Mouse (Mus musculus) midbrain, embryonic 10.5 days (tissue): ENCODE results near the gene Trim41. TPM values are rescaled to one million over a fixed set of nuclear protein-coding genes. Genes with fewer than 3 reads are reported as not detected.

Experiments
- DNase-seq: peaks from one replicate; pipeline ENCODE4 v3.0.0-alpha.2; 2017; ENCODE audit warnings: low spot score
- H3K27ac ChIP-seq: fragments of 300-500 bp; sonication (generic); replicated peaks from 2 replicates; pipeline ENCODE4 v1.5.1; 2016; ENCODE audit warnings: mild to moderate bottlenecking
- H3K27me3 ChIP-seq: fragments of 300-500 bp; sonication (generic); 2 replicates; pipeline ENCODE4 v1.6.1; 2016; ENCODE audit warnings: low read depth, mild to moderate bottlenecking; ENCODE audit not compliant: poor library complexity, severe bottlenecking
- H3K36me3 ChIP-seq: fragments of 300-500 bp; sonication (generic); 2 replicates; pipeline ENCODE4 v1.6.1; 2016; ENCODE audit warnings: mild to moderate bottlenecking, moderate library complexity
- H3K4me1 ChIP-seq: fragments of 300-500 bp; sonication (generic); 2 replicates; pipeline ENCODE4 v1.6.1; 2016
- H3K4me3 ChIP-seq: fragments of 300-500 bp; sonication (generic); 2 replicates; pipeline ENCODE4 v1.5.1; 2016; ENCODE audit warnings: mild to moderate bottlenecking, moderate library complexity
- H3K9me3 ChIP-seq: fragments of 300-500 bp; sonication (generic); replicated peaks from 2 replicates; pipeline ENCODE4 v1.6.1; 2016; ENCODE audit warnings: mild to moderate bottlenecking
- WGBS: fragments of 180-500 bp; shearing (Covaris S2); methylation state at CpG from one replicate; pipeline ENCODE4 v1.1.7; 2016; 5-methylcytosine and 5-hydroxymethylcytosine counted together
- polyA plus RNA-seq: library from polyadenylated mRNA; unstranded; fragments of >200 nt; fragmentation: Nextera tagmentation; extraction: Ambion mirVana; gene quantifications from 2 replicates; pipeline ENCODE4 v1.2.1, GENCODE M21; 2016

Gene Trim41
- polyA plus RNA-seq, 1 experiment from 2014 or later = 4.7 TPM

DNA sequence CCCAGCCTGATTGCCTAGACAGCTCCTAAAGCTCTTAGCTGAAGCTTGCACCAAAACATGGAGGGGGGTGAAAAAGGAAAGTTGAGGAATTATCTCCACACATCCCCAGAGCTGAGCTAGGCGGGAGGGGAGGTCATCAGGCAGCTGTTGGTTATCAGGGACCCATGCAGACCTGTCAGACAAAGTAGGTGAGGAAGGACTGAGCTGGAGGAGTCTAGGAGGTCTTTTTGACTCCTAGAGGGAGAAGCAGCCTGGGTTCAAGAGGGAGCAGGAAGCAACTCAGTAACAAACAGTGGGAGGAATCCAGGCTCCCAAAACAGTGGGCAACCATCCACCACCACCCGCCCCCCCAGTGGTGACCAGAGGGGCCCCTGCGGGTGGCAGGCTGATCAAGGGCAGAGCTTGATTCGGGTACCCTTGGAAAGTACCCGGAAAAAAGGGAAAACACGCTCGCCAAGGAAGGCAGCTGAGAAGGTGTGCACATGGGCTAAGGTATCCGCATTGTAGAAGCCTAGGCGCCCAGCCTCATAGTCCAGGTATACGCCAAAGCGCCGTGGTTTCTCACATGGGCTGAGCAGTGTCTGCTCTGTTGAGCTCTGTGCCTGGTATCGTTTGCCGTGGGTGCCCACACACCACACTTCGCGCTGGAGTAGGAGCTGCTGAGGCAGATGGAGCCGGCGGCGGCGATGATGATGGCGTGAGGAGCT is 10.1 kb downstream of the Trim41 start:
- Histone ChIP-seq H3K27me3 (no peaks in the 10 kb centered on the region), H3K27ac (no peak overlapping the region), H3K9me3 (no peaks in the 10 kb centered on the region), H3K4me1 (peaks cover 7% of the 10 kb centered on the region), H3K36me3 (peaks cover 100% of the 10 kb centered on the region), H3K4me3 (no peak overlapping the region)
- WGBS = 63% methylated on average over 21 of the region's 21 CpGs
- no peak for DNase-seq

DNA sequence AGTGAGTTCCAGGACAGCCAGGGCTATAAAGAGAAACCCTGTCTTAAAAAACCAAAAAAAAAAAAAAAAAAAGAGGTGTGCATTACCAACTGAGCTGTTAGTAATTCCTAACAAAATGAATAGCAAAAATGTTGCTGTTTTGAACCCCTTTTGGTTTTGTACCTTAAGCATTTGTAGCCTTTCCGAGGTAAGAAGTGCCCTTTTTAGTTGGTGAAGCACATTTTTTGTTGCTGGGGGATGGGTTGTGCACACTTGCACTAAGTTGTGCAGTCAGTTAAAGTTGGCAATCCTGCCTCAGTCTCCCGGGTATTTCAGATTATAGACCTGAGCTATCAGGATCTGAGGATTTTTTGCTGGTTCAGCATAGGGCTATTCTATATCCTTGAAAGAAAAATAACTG is 12.2 kb downstream of the Trim41 start:
- Histone ChIP-seq H3K27ac (no peak overlapping the region), H3K9me3 (no peaks in the 10 kb centered on the region), H3K27me3 (no peaks in the 10 kb centered on the region), H3K36me3 (peaks cover 90% of the 10 kb centered on the region), H3K4me1 (peaks cover 18% of the 10 kb centered on the region), H3K4me3 (no peak overlapping the region)
- 88% methylated on average over 2 of the region's 2 CpGs for WGBS
- no peak for DNase-seq

DNA sequence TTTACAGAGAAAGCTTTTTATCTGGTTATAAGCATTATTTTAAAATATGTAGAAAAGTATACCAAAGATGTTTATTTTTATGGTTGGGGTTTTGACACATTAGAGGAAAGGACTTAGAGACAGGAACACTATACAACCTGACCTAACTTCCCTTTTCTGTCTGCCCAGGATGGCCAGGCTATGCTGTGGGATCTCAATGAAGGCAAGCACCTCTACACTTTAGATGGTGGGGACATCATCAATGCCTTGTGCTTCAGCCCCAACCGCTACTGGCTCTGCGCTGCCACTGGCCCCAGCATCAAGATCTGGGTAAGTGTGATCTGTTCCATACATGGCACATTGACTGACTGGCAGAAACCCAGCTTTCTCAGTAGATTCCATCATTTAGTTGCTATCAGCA is 13.2 kb downstream of the Trim41 start:
- Histone ChIP-seq H3K27ac (no peak overlapping the region), H3K36me3 (peaks cover 80% of the 10 kb centered on the region)

DNA sequence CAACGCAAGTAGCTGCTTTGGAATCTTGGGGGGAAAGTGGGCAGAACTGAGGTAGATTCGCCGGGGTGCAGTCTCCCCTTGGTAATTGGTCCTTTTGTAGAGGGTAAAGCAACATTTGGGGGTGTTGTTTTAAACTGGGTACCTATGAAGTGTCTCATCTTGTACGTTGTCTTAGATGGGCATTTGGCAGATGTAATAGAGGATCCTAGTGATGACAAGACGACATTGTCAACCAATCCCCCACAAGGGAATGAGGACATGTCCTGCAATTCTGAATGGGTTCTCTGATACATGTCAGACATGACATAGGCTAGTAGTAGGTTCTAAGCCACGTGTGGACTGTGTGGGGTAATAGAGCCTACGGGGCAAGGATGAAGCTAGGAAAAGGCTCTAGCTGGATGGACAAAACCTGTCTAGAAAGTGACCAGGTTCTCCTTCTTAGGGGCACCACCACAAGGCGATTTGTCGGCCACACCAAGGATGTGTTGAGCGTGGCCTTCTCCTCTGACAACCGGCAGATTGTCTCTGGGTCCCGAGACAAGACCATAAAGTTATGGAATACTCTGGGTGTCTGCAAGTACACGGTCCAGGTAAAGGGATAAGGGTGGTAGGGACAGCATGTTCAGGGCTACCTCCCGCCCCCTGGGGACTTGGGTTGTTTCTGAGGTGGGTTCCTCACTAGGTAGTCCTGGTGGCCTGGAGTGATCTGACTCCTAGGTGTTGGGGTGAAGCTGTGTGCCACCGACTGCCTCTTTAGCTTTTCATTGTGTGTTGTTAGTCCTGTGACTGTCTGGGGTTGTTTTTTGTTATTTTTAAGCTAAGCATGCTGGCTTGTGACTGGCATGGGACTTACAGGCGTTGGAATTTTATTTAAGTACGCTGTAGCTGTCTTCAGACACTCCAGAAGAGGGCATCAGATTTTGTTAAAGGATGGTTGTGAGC is 15.1 kb downstream of the Trim41 start:
- 81% methylated on average over 17 of the region's 17 CpGs for WGBS
- peak overlapping the region; percentile 95; the same call in 1 of the 2 replicates for H3K27ac ChIP-seq
- H3K36me3 ChIP-seq = peaks cover 61% of the 10 kb centered on the region

More for the DNA sequence above, 13.2 kb downstream of the Trim41 start:
- no peaks in the 10 kb centered on the region for H3K27me3 ChIP-seq
- WGBS = 94% methylated on average over 2 of the region's 2 CpGs
- no peaks in the 10 kb centered on the region for H3K9me3 ChIP-seq
- DNase-seq = no peak
- H3K4me3 ChIP-seq = no peak overlapping the region
- H3K4me1 ChIP-seq = peaks cover 20% of the 10 kb centered on the region

DNA sequence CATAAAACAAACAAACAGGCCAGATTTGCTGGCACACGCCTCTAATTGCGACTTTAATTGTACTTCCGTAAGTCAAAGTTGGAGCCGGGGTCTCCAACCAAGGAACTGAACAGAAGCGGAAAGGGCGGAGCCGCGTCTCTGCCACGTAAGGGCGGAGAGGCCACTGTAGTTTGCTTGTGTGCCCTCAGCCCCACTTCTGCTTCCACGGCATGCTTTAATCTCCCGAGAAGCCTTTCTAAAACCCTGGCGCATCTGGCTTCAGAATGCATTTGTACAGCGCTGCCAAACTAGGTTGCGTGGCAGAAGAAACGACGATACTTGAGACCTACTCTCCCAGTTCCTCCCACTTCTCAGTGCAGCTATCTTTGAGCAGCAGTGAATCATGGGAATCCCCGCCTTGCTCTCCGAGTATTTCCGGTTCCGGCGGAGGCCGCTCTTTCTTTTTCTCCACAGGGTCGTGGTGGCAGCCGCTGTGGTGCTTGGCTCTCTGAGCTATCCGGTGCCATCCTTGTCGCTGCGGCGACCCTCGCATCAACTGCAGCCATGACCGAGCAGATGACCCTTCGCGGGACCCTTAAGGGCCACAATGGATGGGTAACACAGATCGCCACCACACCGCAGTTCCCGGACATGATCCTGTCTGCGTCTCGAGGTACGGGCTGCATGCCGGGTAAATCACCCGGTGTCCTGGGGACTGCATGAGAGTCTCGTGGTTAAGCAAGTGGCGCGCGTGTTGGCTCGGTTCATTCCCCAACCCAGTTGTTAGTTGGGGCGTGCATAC is 17.0 kb downstream of the Trim41 start, which contains the start of gene Rack1:
Gene Rack1 (plus strand): TSS at position 412 of the 781 bp plus-strand sequence.
- Histone ChIP-seq H3K27ac (peak within 1 kb of the TSS; percentile 95), H3K4me1 (peaks cover 37% of the 10 kb centered on the region), H3K9me3 (no peaks in the 10 kb centered on the region), H3K27me3 (no peaks in the 10 kb centered on the region), H3K4me3 (peak within 1 kb of the TSS; percentile 90), H3K36me3 (peaks cover 42% of the 10 kb centered on the region)
- DNase-seq = peak; percentile 93
- under 1% methylated on average over 47 of the region's 47 CpGs for WGBS

More for the DNA sequence above, 15.1 kb downstream of the Trim41 start:
- no peaks in the 10 kb centered on the region for H3K27me3 ChIP-seq
- H3K4me1 ChIP-seq = peaks cover 37% of the 10 kb centered on the region
- H3K4me3 ChIP-seq = peak overlapping the region; percentile 90
- no peaks in the 10 kb centered on the region for H3K9me3 ChIP-seq
- no peak for DNase-seq

DNA sequence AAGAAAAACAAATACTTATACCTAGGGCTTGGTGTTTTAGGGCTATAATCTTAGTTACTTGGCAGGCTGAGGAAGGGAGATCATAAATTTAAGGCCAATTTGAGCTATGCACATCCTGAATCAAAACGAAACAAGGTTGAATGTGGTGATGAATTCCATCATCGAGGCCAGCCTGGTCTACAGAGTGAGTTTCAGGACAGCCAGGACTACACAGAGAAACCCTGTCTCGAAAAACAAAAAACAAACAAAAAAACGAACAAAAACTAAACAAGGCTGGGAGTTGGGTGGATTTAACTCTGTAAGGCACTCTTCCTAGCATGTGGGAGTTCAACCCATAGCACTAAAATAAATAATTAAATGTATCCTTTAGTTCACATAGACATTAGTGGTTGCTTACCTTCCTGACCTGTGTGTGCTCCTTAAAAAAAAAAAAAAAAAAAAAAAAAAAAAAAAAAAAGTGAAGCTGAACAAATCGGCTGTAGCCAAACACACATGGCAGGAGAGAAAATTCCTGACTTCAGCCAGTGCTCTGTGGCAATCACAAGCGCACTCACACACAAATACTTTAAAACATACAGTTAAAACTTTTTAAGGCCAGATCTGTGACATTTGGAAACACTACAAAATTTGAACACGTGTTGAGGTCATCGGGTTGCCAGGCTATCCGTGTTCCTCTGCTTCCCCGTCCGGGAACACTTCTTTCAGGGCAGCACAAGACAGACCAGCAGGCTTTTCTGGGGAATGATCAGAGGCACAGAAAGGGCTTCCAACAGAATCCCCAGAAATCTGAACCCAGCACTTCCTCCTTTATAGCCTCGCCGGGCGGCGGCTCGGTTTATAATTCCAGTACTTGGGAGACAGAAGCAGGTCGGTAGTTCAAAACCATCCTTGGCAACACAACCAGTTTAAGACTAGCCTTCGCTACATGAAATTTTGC is 17.9 kb downstream of the Trim41 start:
- no peaks in the 10 kb centered on the region for H3K9me3 ChIP-seq
- H3K27me3 ChIP-seq = no peaks in the 10 kb centered on the region
- H3K36me3 ChIP-seq = peaks cover 33% of the 10 kb centered on the region
- DNase-seq = no peak
- peak overlapping the region; percentile 90 for H3K4me3 ChIP-seq
- peak overlapping the region; percentile 95 for H3K27ac ChIP-seq
- WGBS = 11% methylated on average over 18 of the region's 18 CpGs
- peaks cover 37% of the 10 kb centered on the region for H3K4me1 ChIP-seq

DNA sequence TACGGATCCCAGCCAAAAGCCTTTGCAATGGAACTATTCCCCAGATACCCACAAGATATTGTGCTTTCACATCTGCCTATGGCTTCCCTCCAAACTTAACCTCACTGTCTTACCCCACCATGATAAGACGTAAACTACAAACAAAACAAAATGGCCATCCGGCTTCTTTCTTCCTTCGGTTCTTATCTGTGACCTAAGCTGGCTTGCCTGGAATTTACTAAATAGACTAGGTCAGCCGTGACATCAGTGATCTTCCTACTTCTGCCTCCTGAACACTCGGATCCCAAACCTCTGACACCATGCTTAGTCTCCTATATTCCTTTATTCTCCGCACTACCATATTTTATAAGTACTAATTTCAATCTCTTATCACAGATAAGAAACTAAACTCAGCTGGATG is 18.8 kb downstream of the Trim41 start:
- H3K4me3 ChIP-seq = peak overlapping the region; percentile 90
- 82% methylated on average over 7 of the region's 7 CpGs for WGBS
- H3K27ac ChIP-seq = no peak overlapping the region

DNA sequence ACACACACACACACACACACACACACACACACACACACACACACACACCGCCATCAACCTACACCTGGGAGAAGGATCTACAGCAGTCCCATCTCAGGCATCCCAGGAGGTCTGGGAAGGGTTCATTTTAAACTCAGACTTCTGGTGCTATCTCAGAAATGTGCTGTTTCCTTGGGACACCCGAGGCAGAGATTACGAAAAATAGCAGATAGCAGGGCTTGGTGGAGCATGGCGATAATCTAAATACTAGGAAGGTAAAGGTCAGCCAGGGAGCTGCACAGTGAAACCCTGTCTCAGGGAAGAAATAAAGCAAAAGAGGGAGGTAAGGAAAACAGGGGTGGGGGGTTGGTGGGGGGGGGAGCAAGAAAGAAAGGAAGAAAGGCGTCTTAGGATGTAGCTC is 19.9 kb downstream of the Trim41 start:
- Histone ChIP-seq H3K27ac (no peak overlapping the region), H3K9me3 (no peaks in the 10 kb centered on the region), H3K36me3 (peaks cover 13% of the 10 kb centered on the region), H3K4me1 (peaks cover 32% of the 10 kb centered on the region), H3K27me3 (no peaks in the 10 kb centered on the region), H3K4me3 (no peak overlapping the region)
- 95% methylated on average over 5 of the region's 5 CpGs for WGBS
- DNase-seq = no peak

More for the DNA sequence above, 18.8 kb downstream of the Trim41 start:
- H3K36me3 ChIP-seq = peaks cover 23% of the 10 kb centered on the region
- no peak for DNase-seq
- peaks cover 37% of the 10 kb centered on the region for H3K4me1 ChIP-seq
- H3K27me3 ChIP-seq = no peaks in the 10 kb centered on the region
- H3K9me3 ChIP-seq = no peaks in the 10 kb centered on the region

DNA sequence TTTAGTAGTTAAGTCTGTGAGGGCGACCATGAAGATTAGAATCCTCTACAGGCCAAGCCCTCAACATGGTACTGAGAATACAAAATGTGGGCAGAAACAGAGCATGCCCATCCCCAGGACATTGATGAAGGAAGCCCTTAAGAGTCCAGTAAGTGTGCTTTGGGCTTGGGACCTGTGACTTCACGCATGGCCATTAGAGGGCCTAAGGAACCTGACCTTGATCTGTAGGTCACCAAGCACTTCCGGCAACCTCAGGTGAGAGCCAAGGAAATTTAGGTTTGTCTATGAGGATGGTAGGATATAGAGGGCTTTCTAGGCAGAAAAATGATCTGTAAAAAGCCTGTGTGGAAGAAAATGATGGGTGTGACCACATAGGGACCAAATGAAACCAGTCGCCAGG is 20.9 kb downstream of the Trim41 start:
- Histone ChIP-seq H3K36me3 (peaks cover 3% of the 10 kb centered on the region), H3K4me3 (no peak overlapping the region), H3K27ac (no peak overlapping the region), H3K9me3 (no peaks in the 10 kb centered on the region), H3K4me1 (peaks cover 22% of the 10 kb centered on the region), H3K27me3 (no peaks in the 10 kb centered on the region)
- no peak for DNase-seq
- 84% methylated on average over 4 of the region's 4 CpGs for WGBS

DNA sequence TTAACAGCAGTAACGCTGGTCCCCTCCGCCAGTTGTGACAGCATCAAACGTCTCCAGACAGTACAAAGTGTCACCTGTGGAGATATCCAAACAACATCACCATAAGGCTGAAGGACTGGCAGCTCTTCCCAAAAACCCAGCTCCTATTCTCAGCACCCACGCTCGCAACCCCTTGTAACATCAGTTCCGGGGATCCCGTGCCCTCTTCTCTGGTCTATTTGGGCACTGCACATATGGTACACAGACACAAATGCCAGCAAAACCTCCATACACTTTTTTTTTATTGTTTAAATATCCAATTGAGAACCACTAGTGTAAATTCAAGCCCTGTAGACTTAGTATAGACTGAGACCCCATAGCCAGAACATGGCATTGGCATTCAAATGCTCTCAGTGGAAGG is 21.9 kb downstream of the Trim41 start:
- H3K27me3 ChIP-seq = no peaks in the 10 kb centered on the region
- H3K4me3 ChIP-seq = no peak overlapping the region
- 91% methylated on average over 7 of the region's 7 CpGs for WGBS
- H3K27ac ChIP-seq = no peak overlapping the region
- H3K36me3 ChIP-seq = no peaks in the 10 kb centered on the region
- H3K9me3 ChIP-seq = no peaks in the 10 kb centered on the region
- H3K4me1 ChIP-seq = peaks cover 22% of the 10 kb centered on the region
- DNase-seq = no peak

DNA sequence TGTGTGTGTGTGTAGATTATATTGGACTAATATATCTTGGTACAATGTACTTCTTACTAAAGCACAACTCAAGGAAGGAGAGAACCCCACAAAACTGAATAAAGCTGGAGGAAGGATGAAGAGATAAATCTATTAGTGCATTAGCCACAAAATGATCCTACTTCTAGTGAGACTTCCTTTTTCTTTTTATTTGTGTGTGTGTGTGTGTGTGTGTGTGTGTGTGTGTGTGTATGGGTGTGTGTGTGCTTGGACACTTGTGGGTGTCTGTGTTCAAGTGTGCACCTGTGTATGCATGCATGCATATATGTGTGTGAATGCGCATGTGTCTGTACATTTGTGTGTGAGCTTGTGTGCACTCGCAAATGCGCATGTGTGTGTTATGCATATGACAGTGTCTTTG is 24.0 kb downstream of the Trim41 start:
- Histone ChIP-seq H3K36me3 (no peaks in the 10 kb centered on the region), H3K4me3 (no peak overlapping the region), H3K27me3 (no peaks in the 10 kb centered on the region), H3K4me1 (peaks cover 17% of the 10 kb centered on the region), H3K9me3 (no peaks in the 10 kb centered on the region), H3K27ac (no peak overlapping the region)
- DNase-seq = no peak
- WGBS = 99% methylated on average over 3 of the region's 3 CpGs
